Mouse (Mus musculus) bone marrow, adult 2 months (tissue): ENCODE measurements around the gene Pfdn5. TPM values are rescaled to one million over a fixed set of nuclear protein-coding genes. Genes with fewer than 3 reads are reported as not detected.

Experiments
- H3K27ac ChIP-seq: fragments of 200-500 bp; 2 replicates; pipeline ENCODE4 v1.5.1; 2012; ENCODE audit warnings: low read depth, mild to moderate bottlenecking, control low read depth, inconsistent platforms, low read length; ENCODE audit not compliant: control insufficient read depth, poor library complexity, insufficient read depth
- H3K4me1 ChIP-seq: fragments of 200-500 bp; 2 replicates; pipeline ENCODE4 v1.6.1; 2011; ENCODE audit warnings: low read length; ENCODE audit not compliant: control insufficient read depth, insufficient read depth
- H3K4me3 ChIP-seq: fragments of 200-500 bp; replicated peaks from 2 replicates; pipeline ENCODE3; 2011; ENCODE audit warnings: mild to moderate bottlenecking, low read depth, low read length, control low read depth; ENCODE audit not compliant: control insufficient read depth
- CTCF ChIP-seq: fragments of 200-500 bp; IDR thresholded peaks from 2 replicates; pipeline ENCODE4 v1.5.1; 2011; ENCODE audit warnings: low read length, control low read depth; ENCODE audit not compliant: control insufficient read depth, insufficient read depth
- POLR2A ChIP-seq: fragments of 200-500 bp; IDR thresholded peaks from 2 replicates; pipeline ENCODE4 v1.6.1; 2011; ENCODE audit warnings: low read depth, mild to moderate bottlenecking, control low read depth, low read length, borderline replicate concordance; ENCODE audit not compliant: control insufficient read depth
- WGBS: fragments of 180-500 bp; shearing (Covaris S2); methylation state at CpG from one replicate; pipeline ENCODE4 v1.1.7; 2018; 5-methylcytosine and 5-hydroxymethylcytosine counted together
- polyA plus RNA-seq: library from polyadenylated mRNA; stranded (reverse); fragments of >200 nt; gene quantifications from 2 replicates; pipeline ENCODE4 v1.2.4, GENCODE M21; 2011; ENCODE audit warnings: low replicate concordance; ENCODE audit not compliant: missing spikeins, insufficient read depth, insufficient read length

Pfdn5 gene
- polyA plus RNA-seq, 1 experiment, result 432 TPM

DNA sequence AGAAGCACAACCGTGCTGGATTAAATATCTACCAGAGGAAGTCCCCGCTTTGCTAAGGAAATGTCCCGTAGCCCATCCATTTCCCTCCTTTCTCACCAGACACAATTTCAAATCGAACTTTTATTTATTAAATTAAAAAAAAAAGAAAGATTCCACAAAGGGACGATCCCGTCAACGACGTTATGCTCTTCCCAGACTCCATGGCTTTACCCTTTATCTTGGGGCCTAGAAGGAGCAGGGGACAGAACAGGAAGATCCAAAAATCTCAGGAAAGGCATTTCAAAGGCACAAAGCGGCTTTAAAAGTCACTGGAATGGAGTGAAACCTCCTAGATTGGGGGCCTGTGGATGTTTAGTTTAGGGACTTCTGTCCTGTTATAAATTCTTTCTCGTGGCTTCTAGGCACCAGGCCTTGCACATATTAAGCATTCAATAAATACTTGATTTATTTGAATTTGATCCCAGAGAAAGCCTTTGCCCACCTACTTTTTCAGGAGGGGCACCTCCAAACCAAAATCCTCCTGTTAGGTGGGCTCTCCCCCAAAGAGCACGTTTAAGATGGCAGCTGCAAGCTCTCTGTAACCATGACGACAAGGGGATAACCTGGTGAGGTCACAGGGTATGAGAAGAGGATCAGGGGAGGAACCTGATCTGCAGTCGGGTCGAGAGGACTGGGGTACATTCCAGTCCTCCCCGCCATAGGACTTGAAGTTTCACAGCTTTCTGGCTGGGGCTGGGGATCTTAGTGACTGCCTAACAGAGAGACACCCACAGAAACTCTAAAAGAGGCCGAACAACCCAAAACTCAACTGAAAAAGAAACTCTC is 30.8 kb downstream of the Pfdn5 start:
- TF ChIP-seq POLR2A (no peak), CTCF (no peak)
- WGBS, result 58% methylated on average over 16 of the region's 16 CpGs
- Histone ChIP-seq H3K4me1 (no peaks in the 10 kb centered on the region), H3K4me3 (no peak overlapping the region), H3K27ac (no peak overlapping the region)

- Histone ChIP-seq H3K4me3 (no peak overlapping the region), H3K27ac (no peak overlapping the region), H3K4me1 (no peaks in the 10 kb centered on the region)
- TF ChIP-seq POLR2A (no peak), CTCF (no peak)
- 2% methylated on average over 25 of the region's 25 CpGs for WGBS
Measured at GRCm38 (mm10) chr15:102358126-102358525, 32.2 kb downstream of the Pfdn5 start.

- H3K4me1 ChIP-seq, result no peaks in the 10 kb centered on the region
- 48% methylated on average over 5 of the region's 5 CpGs for WGBS
- TF ChIP-seq CTCF, result no peak
- no peak for TF ChIP-seq POLR2A
- H3K27ac ChIP-seq, result no peak overlapping the region
- H3K4me3 ChIP-seq, result no peak overlapping the region
Measured at GRCm38 (mm10) chr15:102358834-102359233, 32.9 kb downstream of the Pfdn5 start.

DNA sequence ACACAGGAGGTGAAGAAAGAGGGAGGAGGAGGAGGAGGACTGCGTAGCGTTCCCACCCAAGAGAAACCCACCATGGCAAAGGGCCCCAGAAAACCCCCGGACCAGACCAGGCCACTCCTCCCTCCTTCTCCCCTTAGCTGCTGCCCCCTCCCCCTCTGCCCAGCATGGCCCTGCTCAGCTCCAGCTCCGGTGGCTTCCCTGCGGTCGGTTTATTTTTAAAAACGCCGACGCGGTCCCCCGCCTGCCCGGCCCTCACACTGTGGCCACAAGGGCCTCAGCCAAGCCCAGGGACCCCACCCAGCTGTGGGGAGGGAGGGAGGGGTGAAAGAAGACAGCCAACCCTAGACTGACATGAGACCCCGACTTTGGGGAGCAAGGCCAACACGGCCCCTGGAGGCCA is 36.7 kb downstream of the Pfdn5 start:
- no peak overlapping the region for H3K27ac ChIP-seq
- WGBS, result 12% methylated on average over 14 of the region's 14 CpGs
- TF ChIP-seq CTCF (no peak), POLR2A (no peak)
- no peaks in the 10 kb centered on the region; the same call in 1 of the 2 replicates for H3K4me1 ChIP-seq
- H3K4me3 ChIP-seq, result no peak overlapping the region

GRCm38 (mm10) chr15:102364678-102365077 is 38.8 kb downstream of the Pfdn5 start:
- WGBS, result 88% methylated on average over 1 of the region's 1 CpGs
- TF ChIP-seq CTCF (no peak), POLR2A (no peak)
- H3K4me1 ChIP-seq, result no peaks in the 10 kb centered on the region; the same call in 1 of the 2 replicates
- no peak overlapping the region for H3K27ac ChIP-seq
- no peak overlapping the region for H3K4me3 ChIP-seq

DNA sequence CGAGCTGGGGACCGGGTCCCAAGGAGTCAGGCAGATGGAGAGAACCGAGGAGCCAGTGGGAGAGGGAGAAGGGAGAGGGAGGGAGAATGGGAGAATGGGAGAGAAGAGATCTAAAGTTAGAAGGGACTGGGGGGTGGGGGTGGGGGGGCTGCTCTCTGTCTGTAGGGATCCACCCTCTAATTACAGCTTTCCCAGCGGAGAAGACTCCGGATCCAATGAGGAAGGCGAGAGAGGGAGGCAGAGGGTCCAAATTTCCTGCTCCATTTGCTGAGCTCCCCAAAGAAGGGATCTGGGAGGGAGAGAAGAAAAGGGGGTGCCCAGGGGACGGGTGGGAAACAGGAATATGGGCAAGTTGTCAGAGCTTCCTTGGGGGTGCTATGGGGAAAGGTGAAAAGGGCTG is 40.3 kb downstream of the Pfdn5 start:
- no peak for TF ChIP-seq POLR2A
- TF ChIP-seq CTCF, result no peak
- Histone ChIP-seq H3K27ac (no peak overlapping the region), H3K4me1 (no peaks in the 10 kb centered on the region; the same call in 1 of the 2 replicates), H3K4me3 (no peak overlapping the region)
- 54% methylated on average over 7 of the region's 7 CpGs for WGBS

DNA sequence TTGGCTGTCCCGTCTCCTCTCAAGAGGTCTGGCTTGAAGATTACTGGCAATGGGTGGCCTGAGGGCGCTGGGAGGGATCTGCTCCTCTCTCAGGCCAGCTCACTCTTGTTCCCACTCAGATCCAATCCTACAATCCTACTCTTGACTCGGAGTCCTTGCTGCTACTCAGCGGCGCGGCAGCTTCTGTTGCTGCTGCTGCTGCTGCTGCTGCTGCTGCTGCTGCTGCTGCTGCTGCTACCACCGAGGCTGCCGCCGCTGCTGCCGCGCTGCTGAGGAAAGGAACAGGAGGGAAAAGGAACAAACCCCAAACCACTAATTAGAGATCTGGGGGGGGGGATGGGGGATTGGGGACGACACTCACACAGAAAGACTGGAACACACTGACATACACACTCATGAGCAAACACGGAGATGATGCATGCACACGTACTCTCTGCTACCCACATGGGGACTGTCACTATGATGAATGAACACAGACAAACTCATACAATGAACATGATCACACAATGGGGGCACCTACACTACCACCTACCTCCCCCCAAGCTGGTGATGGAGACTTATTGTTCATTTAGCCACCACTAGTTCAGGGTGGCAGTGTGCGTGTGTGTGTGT is 40.9 kb downstream of the Pfdn5 start, which contains the start of gene Sp7:
Gene Sp7, minus strand, starts transcription at position 450 of the 612 bp plus-strand sequence.
- TF ChIP-seq POLR2A (no peak), CTCF (no peak)
- no peaks in the 10 kb centered on the region; the same call in 1 of the 2 replicates for H3K4me1 ChIP-seq
- H3K4me3 ChIP-seq, result no peak within 1 kb of the TSS
- H3K27ac ChIP-seq, result no peak within 1 kb of the TSS
- 9% methylated on average over 15 of the region's 15 CpGs for WGBS

GRCm38 (mm10) chr15:102369972-102370371 is 44.1 kb downstream of the Pfdn5 start:
- Histone ChIP-seq H3K27ac (no peak overlapping the region), H3K4me1 (no peaks in the 10 kb centered on the region; the same call in 1 of the 2 replicates), H3K4me3 (no peak overlapping the region)
- WGBS, result 26% methylated on average over 13 of the region's 13 CpGs
- TF ChIP-seq CTCF (no peak), POLR2A (no peak)
